ENCODE assay signal across 24 mouse cellular contexts in genomic region chr13:110602894-110603293, GRCm38 (mm10).
"Had no signal": no experiment of that assay in that cellular context is flagged by ENCODE, and none has a peak within 500 bp of the region (broad histone marks: within the 10 kb centered on the region; RNA-seq: fewer than 3 reads in every experiment).

No protein-coding gene starts in this region.

- H3K27me3 ChIP-seq: limb, embryonic 12.5 days; limb, embryonic 13.5 days; limb, embryonic 15.5 days; liver, embryonic 12.5 days; liver, embryonic 13.5 days; liver, embryonic 15.5 days; lung, embryonic 15.5 days; megakaryocyte, embryonic 14.5 days; midbrain, embryonic 12.5 days; midbrain, embryonic 13.5 days; midbrain, embryonic 15.5 days had no signal

- ATAC-seq: liver, embryonic 12.5 days; liver, postnatal 0 days; lung, postnatal 0 days; midbrain, embryonic 13.5 days; midbrain, embryonic 15.5 days; midbrain, embryonic 16.5 days had no signal

- DNase-seq: left cerebral cortex, postnatal 4 days; liver; liver, embryonic 13.5 days; liver, postnatal 0 days; lung, adult 18-20 months; lung, adult 2 months; lung, embryonic 14.5 days; lung, postnatal 10 days; lung, postnatal 14 days; lung, postnatal 36 days; lung, postnatal 4 days; midbrain, embryonic 14.5 days had no signal
